Mouse (Mus musculus) monocyte, adult 2 months (primary cell): ENCODE results near the gene Spg7.
"Not testable (repeated sequence)": the region's sequence is repeated elsewhere in the genome, so short reads cannot be mapped to it uniquely, and the experiment has no call there.

Experiments used
- DNase-seq, 2 experiments: peaks; one replicate each; pipeline ENCODE4 v3.0.0; 2022; ENCODE audit warnings: low spot score in 2 of 2, low read depth in 1 of 2

Spg7 gene

GRCm38 (mm10) chr8:123097786-123098584 is 35.2 kb downstream of the Spg7 start:
- DNase-seq: no peak

DNA sequence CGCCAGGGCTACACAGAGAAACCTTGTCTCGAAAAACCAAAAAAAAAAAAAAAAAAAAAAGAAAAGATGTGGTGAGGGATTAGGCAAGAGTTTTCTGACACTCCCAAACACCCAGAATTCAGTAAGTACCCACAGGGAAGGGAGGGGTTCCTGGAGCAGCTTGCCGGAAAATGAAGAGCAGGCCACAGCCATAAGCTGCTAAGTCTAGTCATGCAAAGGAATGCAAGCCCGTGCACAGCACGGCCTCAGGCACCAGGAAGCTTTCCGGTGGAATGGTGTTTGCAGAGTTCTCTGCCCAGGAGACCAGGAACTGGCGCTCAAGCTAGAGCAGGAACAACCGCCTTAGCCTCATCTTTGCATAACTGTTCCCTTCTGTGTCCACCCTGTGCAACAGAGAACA is 37.5 kb downstream of the Spg7 start:
- no peak for DNase-seq

DNA sequence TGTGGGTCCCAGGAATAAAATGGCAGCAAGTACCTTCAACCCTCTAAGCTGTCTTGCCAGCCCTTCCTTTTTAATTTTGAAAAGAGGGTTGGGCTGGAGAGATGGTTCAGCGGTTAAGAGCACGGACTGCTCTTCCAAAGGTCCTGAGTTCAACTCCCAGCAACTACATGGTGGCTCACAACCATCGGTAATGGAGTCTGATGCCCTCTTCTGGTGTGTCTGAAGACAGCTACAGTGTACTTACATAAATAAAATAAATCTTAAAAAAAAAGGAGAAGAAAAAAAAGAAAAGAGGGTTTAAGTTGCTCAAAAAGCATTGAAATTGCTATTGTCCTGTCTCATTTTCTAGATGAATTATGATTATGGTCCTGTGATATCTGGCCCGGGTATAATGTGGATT is 38.5 kb downstream of the Spg7 start:
- no peak for DNase-seq

DNA sequence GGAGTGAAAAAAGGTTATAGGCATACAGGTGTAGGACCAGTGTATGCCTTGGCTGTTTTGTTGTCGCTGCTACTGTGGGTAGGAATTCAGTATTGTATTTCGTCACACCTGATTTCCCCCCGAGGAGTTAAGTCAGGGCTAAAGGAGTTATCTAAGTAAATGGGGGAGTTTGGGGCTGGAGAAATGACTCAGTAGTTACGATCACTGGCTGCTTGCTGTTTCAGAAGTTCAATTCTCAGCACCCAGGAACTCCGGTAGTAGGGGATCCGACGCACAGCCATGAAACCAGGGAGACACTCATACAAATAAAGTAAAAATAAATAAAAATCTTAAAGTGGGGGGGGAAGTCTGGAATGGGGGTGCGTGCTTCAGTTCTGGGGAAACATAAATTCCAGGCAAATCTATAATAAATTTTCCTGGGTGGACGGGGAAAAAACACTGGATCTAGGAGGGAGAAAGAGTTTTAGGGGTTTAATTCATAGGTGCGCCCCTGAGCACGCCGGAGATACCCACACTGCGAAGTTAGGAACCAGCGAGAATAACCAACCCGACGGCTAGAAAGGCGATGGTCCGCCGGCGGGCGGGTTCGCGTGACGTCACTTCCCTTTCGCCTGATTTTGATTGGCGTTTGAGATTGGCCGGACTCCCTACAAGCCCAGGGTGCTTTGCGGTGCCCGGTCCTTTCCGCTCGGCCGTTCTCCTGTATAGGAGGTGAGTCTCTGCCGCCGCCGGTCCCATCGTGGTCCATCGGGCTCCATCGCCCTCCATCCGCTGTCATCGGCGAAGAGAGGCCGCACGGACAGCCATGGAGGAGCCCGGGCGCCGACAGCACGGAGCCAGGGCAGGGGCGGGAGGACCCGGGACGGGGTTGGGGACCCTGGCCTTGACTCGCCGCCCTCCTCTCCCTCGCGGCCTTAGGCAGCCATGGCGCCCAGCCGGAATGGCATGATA is 39.3 kb downstream of the Spg7 start, which contains the start of gene Rpl13:
Rpl13 (plus strand) TSS at position 616 of the 951 bp plus-strand sequence.
- peak; percentile 87 to 94 for DNase-seq

- not testable (repeated sequence) for DNase-seq
Observed at GRCm38 (mm10) chr8:123102855-123103254, 40.1 kb downstream of the Spg7 start.

DNA sequence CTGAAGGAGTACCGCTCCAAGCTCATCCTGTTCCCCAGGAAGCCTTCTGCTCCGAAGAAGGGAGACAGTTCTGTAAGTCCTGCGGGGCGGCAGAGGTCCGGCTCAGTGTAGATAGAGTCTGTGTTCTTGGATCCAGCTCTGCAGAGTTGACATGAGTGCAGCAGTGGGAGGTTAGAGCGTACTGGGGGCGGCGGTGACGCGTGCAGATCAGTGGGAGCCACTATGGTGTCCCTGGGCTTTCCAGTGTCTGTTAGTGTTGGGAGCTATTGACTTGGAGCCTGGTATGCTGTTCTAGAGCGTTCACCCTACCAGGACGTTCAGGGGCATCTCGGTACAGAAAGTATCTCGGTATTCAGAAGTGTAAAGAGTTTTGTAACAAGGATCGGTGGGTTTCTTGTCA is 40.5 kb downstream of the Spg7 start:
- DNase-seq: no peak

- no peak for DNase-seq
Observed at GRCm38 (mm10) chr8:123104046-123104767, 41.5 kb downstream of the Spg7 start.

DNA sequence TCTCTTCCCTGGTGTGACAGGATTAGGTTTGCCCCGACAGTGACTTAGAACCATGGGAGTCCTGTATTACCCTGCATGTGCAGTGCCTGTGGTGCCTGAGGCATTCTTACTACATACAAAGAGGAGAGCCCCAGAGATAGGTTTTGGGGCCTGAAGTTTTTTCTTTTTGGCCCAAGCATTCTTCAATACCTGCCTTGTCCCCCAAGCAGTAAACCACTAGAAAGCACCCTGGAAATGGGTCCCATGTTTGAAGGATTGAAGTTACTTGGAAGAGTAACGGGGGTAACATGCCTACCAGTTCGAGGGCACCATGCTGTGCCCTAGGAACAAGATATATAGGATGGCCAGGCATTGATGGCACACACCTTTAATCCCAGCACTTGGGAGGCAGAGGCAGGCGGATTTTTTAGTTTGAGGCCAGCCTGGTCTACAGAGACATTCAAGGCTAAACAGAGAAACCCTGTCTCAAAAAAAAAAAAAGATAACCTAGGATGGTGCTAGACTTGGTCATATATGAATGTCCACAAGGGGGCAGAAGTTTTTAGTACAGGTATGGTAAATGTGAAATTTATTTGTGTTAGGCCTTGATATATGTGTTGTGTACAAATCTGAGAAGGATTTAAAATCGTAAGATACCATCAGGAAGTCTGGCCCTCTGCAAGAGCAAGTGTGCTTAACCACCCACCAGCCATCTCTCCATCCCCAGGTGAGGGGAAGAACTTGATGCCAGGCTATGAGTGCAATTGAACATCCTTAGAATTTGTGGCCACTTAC is 43.0 kb downstream of the Spg7 start:
- DNase-seq: no peak

GRCm38 (mm10) chr8:123106531-123106930 is 43.8 kb downstream of the Spg7 start:
- no peak for DNase-seq

DNA sequence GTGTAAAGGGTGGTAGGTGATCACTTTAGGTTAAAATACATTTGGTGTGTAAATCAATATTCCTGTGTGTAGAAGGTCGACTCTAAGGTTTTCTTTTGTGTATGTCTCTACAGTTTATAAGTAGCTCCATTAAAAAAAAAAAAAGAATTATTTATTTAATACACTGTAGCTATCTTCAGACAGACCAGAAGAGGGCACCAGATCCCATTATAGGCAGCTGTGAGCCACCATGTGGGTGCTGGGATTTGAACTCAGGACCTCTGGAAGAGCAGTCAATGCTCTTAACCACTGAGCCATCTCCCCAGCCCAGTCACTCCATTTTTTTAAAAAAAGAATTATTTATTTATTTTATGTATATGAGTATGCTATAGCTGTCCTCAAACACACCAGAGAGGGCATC is 45.3 kb downstream of the Spg7 start:
- no peak for DNase-seq

GRCm38 (mm10) chr8:123108953-123109352 is 46.2 kb downstream of the Spg7 start:
- DNase-seq: no peak

DNA sequence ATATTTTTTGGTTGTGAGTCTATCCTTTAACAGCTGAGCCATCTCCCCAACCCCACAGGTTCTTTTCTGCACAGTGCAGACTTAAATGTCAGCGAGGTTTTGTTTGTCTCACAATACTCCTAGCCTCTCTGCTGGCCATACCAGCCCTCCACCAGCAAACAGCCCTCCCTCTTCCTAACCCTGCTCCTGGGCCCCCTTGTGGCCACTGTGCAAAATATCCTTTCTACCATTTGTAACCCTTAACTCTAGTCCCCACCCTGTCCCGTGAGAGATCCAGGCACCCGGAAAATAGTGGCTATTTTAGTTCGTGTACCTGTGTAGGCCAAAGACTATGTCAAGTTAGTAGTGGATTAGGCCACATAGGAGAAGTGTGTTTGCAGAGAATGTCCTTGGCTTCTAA is 47.9 kb downstream of the Spg7 start:
- no peak for DNase-seq

DNA sequence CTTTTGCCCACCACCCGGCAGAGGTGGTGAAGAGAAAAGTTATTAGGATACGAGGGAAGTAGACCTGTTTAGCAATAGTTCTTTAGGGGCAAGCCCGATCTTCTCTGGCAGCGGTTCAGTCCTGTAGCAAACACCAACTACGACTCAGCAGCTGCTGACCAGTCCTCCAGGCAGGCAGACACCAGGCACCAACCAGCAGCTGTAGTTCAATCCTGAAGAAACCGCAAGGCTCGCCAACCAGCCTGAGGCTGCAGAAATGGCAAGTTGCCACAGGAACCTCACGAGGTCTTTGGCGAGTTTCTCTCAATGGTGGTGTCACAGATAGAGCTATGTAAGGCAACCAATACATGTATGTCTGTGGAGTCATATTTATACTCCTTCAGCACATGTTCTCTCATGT is 50.1 kb downstream of the Spg7 start:
- no peak for DNase-seq

- DNase-seq: no peak
Observed at GRCm38 (mm10) chr8:123113908-123114469, 51.2 kb downstream of the Spg7 start.

DNA sequence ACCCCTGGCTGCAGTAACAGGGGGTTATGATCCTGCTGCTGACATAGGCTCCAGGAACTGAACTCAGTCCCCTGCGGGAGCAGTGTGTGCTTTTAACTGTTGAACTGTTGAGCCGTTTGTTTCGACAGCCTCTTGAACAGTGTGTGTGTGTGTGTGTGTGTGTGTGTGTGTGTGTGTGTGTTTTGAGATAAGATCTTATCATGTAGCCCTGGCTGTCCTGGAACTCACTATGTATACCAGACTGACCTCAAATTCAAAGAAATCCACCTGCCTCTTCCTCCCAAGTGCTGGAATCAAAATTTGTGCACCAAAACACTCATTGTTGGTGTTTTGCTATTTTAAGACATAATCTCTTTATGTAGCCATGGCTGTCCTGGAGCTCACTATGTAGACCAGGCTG is 51.9 kb downstream of the Spg7 start:
- DNase-seq: no peak

DNA sequence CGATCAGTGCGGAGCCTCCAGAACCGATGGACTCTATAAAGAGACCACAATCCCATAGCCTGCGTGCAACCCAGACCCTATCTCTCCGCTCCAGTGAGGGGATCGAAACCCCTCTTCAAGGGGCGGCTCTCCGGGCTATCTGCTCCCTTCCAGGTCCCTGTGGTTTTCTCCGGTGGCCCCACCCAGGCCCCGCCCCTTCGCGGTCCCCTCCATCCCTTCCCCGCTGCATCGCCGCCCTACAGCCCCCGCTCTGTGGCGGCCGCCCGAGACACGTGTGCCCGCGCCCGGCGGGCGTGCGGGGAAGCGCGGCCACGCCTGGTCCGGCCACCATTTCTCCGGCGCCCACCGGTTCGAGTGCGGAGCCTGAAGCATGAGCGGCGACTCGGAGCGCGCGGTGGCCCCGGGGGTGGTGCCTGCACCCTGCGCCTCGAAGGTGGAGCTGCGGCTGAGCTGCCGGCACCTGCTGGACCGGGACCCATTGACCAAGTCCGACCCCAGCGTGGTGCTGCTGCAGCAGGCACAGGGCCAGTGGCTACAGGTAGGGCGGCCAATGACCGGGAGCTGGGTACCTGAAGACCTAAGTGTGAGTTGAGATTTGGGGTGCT is 54.5 kb downstream of the Spg7 start, which contains the start of gene Cpne7:
Cpne7 (plus strand) TSS at position 248 of the 605 bp plus-strand sequence.
- no peak for DNase-seq

- DNase-seq: no peak
Observed at GRCm38 (mm10) chr8:123117744-123118143, 55.0 kb downstream of the Spg7 start.

DNA sequence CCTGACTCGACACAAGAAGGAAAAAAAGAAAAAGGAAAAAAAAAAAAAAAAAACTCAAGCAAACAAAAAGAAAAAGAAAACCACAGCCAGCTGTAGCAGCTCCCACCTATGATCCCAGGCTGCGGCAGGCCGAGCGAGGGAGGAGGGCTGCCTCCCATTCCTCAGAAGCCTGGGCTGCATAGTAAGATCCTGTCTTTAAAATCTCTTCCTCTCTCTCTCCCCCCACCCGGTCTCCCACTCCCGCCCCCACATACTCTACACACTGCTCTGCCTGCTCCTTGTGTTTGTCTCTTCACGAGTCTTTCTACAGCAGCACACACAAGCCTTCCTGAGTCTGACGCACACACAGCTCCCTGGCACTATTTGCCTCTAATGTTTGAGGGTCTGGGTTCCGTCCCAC is 59.3 kb downstream of the Spg7 start:
- no peak for DNase-seq

DNA sequence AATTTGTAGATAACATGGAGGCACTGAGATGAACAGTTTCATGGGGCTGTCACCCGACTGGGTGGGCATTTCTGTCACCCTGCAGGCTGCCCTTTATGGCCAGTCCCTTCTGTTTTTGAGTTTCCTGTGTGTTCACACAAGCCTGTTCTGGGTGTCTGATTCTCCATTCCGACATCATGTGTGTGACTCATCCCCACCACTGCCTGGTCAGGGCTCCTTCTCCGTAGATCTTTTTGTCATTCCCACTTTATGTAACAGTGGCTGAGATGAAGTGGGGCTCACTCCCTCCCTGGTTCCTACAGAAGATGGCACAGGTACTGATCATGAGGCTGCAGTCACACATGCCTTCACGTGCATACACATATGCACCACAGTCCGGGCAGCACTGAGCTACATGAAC is 59.9 kb downstream of the Spg7 start:
- DNase-seq: no peak
